Mouse (Mus musculus): Measurements from ENCODE around the gene Vps37c. TPM values are rescaled to one million over a fixed set of nuclear protein-coding genes. Genes with fewer than 3 reads are reported as not detected.

The Vps37c gene
- total RNA-seq (2021), result 10 to 100 TPM; 24.2 to 26.7 TPM

DNA sequence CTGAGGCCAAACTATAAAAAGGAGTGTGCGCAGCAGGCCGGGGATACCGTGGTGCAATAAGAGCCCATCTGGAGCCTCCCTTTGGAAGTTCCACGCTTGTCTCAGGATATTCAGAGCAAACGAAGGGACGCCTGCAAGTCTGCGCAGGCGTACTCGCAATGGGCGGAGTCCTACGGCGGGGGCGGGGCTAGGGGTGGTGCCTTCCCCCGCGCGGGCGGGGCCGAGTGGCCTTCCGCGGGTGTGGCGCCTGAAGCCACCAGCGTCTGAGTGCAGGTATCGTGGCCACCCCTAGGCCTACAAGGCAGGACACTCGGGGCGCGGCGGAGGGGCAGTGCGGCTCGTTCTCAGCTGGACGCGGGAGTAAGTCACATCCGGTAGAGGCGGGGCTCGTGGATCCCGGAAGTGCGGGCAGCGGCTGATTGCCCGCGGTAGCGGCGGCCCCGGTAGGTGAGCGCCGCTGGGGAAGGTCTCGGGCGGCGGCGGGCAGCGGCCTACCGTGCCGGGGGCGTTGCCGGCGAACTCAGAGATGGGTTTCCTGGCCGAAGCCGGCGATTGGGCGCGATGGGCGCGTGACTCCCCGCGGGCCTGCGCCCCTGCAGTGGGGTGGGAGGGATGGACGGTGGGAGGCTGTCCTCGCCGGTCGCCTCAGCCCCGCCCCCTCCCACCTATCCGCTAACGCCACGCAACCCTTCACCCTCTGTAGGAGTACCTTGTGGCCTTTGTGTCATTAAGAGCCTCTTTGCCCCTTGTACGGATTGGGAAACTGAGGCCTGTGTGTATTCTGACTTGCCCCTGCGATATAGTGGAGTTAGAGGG is at the start of gene Vps37c:
TSS of gene Vps37c (plus strand) at position 199 of the 816 bp plus-strand sequence.
- DNase-seq, result peak; percentile 93 to 94

DNA sequence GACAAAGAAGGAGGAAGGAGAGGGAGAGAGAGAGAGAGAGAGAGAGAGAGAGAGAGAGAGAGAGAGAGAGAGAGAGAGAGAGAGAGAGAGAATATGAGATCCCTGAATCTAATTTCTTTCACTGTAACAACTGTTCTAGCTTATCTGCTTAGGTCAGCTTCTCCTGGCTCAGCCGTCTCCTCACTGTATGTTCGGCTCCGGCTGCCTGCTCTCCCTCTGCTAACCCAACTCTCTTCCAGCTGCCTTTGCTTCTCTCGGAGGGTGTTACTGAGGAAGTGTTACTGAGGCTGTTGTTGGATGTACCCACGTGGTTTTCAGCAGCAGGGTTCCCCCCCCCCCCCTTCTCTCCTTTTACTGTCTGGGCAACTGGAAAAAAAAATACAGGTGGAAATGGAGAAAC is 48.5 kb upstream of the Vps37c start:
- no peak for DNase-seq

DNA sequence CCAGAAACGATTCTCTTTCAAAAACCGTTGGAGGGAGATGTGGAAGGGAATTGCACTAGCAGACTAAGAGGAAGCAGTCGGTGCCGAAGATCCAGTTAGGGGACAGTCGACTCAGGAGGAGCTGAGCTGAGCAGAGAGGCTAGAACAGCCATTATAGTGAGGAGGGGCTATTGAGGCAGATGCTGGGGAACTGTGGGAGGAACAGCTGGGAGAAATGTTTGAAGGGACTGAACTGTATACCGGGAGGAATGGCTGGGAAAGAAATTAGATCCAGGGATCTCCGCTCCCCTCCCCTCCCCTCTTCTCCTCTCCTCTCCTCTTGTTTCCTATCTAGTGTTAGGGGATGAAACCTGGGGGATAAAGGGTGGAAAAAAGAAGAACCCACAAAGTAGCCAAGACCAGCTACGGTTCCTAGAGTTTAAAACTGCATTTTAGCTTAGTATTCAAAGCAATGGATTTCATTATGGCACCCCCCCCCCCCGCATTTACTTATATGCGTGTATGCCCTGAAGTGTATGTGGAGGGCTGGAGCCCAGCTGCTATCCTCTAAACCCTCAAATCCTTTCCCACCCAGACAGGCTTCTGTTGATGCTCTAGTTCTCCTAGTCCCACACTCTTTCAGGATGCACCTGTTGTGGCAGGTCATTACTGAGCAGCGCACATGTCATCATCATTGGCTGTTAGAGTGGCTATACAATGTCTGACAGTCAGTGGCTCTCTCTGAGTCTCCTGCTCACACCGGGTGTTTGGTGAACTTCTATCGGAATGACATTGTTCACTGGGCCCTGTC is 47.8 kb upstream of the Vps37c start:
- no peak for DNase-seq

- DNase-seq, result no peak
Measured at GRCm38 (mm10) chr19:10645616-10646015, 42.9 kb upstream of the Vps37c start.

DNA sequence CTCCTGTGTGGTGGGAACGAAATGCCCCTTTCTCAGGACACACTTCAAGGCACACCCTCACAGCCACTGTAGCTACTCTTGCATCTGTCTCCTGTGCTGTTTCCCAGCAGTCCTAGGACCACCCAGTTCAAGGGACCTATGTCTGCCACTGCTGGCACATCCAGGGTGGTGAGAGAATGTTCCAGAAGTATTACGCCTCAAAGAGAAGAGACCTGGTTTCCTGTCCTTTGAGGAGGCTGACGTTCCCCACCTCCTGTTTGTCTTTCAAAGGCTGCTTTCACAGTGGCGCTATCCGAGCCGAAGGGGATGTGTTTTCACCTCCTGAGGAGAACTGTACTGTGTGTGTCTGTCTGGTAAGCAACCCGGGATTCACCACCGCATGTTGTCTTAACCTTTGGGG is 40.4 kb upstream of the Vps37c start:
- DNase-seq, result no peak

DNA sequence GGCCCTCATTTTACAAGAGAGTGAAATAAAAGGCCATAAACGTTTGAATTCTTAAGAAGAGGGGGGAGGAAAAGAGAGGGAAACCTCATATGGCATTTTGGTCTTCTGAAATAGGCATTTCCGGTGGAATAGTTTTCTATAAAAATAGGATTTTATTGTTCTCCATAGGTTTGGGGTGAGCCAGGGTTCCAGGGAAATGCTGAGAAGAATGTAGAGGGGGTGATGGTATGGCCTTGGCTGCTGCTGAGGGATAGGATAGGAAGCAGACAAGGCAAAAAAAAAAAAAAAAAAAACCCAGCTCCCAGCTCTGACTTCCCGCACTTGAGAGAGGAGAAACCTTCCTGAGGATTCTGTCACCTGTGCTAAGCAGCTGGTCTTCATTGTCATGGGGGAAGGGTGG is 32.5 kb upstream of the Vps37c start:
- DNase-seq, result no peak

GRCm38 (mm10) chr19:10657742-10658141 is 30.8 kb upstream of the Vps37c start:
- DNase-seq, result no peak

DNA sequence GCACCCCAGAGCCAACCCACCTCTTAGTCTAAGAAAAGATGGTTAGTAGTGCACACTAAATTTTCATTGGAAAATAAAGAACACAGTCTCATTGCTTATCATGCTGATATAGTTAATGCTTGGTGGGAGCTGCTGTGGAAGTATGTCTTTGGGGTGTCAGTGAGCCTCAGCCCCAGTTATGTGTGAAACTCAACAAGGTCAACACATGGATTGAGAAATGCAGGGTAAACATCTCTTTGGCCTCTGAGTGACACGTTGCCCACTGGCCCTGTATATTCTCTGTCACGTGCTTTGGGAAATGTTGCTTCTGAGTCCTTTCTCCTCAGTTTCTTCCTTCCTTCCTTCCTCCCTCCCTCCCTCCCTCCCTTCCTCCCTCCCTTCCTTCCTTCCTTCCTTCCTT is 30.1 kb upstream of the Vps37c start:
- no peak for DNase-seq

- DNase-seq, result no peak
Measured at GRCm38 (mm10) chr19:10661373-10661772, 27.2 kb upstream of the Vps37c start.

GRCm38 (mm10) chr19:10661919-10662318 is 26.6 kb upstream of the Vps37c start:
- DNase-seq, result no peak

DNA sequence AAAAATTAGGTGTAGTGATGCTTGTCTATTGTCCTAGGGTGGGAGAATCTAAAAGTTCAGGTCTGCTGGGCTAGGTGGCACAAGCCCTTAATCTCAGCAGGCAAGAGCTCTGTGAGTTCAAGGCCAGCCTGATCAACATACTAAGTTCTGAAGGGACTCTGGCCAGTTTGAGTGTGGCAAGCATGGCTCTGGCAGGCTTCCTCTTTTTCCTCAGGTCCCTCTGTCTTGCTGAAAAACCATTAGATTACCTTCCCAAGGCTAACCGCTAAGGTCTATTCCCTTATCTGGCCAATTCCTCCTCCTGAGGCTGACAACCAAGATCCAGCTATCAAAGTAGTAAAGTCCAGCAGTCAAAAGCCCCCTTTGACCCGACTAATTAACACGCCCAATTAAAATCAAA is 25.9 kb upstream of the Vps37c start:
- DNase-seq, result no peak

- DNase-seq, result no peak
Measured at GRCm38 (mm10) chr19:10665093-10665492, 23.4 kb upstream of the Vps37c start.

DNA sequence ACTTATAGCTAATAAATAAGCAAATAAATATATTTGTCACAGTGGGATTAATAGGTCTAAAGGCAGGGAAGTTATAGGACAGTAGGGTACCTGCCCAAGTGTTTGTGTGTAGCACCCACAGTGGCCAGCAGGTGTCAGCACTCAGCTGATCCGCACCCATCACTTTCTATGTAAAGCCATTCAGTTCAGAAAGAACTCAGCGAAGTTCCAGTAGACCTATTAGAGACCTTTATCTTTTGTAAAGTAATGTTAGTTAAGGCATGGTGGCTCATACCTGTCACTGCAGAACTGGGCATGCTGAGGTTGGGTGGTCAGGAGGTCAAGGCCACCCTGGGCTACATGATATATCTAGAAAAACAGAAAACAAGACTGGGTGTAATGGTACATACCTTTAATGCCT is 23.0 kb upstream of the Vps37c start:
- peak; percentile 46 to 55 for DNase-seq

DNA sequence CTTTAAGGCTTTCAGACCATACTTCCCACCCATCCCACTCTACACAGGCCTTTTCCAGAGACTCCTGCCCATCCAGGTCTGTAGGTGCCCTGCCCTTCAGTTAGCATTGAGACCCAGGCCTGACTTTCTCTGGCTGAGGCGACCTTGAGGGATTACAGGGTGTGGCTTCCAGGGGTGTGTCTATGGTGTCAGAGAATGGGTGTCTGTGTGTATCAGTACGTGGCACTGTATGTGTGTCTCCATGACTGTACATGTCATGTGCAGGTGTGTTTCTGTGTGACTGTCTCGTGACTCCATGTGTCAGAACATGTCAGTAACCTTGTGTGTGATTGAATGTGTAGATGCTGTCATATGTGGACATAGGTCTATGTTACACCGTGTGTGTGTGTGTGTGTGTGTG is 17.2 kb upstream of the Vps37c start:
- no peak for DNase-seq

DNA sequence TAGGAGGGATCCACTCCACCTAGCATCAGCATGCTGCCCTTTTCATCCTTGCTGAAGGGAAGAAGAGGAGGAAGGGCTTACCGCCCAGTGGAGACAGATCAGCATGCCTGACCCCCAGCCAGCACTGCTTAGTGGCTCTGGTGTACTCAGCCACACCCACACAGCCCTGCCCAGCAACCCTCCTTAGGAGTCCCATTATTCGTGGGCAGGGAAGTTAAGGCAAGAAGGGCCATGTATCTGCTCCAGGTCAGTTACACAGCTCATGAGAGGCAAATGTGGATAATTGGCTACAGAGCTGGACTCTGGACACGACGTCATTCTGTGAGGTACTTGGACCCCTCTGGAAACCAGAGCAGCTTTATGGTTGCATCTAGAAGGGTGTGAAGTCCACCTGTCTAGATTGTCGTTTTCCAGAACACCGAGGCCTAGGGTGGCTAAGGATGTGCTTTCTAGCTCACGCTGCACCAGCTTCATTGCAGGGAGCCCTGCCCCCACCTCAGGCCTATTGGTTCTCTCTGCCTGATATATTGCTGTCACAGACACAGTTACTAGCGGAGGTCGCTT is 16.6 kb upstream of the Vps37c start:
- no peak for DNase-seq

DNA sequence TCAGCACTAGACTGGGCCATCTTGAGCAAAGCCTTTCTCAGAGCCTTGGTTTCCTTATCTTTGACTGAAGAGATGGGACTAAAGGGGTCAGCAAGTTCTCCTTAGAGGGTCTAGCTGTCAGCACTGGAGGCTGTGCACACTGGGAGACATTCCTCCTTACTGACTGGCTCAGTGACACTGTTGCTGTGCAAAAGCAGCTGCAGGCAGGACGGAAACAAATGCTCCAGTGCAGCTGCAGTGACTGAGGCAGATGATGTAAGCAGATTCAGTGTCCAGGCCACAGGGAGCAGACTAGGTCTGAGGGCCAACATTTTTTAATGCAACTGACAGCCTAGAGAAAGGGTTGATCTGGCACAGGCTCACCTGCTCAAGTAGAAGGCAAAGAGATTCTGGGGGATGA is 15.3 kb upstream of the Vps37c start:
- no peak for DNase-seq

DNA sequence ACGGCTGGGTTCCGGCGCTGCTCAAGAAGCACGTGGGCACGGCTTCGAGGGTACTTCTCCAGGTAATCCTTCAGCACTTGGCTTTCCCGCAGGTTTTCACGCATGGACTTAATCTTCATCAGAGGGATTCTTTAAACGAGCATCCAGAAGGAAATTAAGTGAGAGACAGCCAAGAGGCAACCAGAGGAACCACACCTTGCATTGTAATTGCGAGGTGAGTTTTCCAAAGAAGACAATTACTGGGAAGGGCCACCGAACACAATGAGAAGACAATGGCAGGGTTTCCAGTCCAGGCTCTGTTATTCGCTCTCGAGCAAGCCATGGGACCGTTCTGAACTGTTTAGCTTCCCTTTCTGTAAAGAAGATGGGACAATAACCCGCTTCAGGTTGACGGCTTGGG is 11.9 kb upstream of the Vps37c start:
- no peak for DNase-seq

GRCm38 (mm10) chr19:10677915-10678771 is 10.4 kb upstream of the Vps37c start, which contains the start of gene Pga5:
Pga5 (minus strand) TSS chr19:10678071.
- peak; percentile 62 to 82 for DNase-seq

- no peak for DNase-seq
Measured at GRCm38 (mm10) chr19:10678772-10679067, 9.8 kb upstream of the Vps37c start.

GRCm38 (mm10) chr19:10681571-10681970 is 7.0 kb upstream of the Vps37c start:
- no peak for DNase-seq

- DNase-seq, result no peak
Measured at GRCm38 (mm10) chr19:10685081-10685480, 3.5 kb upstream of the Vps37c start.

- DNase-seq, result no peak
Measured at GRCm38 (mm10) chr19:10685727-10686126, 2.8 kb upstream of the Vps37c start.

All from layer of hippocampus, postnatal 36 days (tissue).